Mouse (Mus musculus): ENCODE data around the gene Hormad1. TPM values are rescaled to one million over a fixed set of nuclear protein-coding genes. Genes with fewer than 3 reads are reported as not detected.
"Not testable (repeated sequence)": the region's sequence is repeated elsewhere in the genome, so short reads cannot be mapped to it uniquely, and the experiment has no call there.

Hormad1 gene
- polyA plus RNA-seq, 1 experiment from 2014 or later = not detected

- H3K27ac ChIP-seq (ENCODE audit: low read length) = no peak overlapping the region
- no peaks in the 10 kb centered on the region for H3K9me3 ChIP-seq (ENCODE audit: control insufficient read depth, low read length)
- H3K9ac ChIP-seq (ENCODE audit: low read length) = no peak overlapping the region
- no peak for ATAC-seq (ENCODE audit: low read depth)
- H3K4me2 ChIP-seq (ENCODE audit: low read depth, low read length) = no peak overlapping the region
- H3K4me1 ChIP-seq (replicated peaks; ENCODE audit: control insufficient read depth, insufficient read depth, low read length) = no peaks in the 10 kb centered on the region
- H3K36me3 ChIP-seq (ENCODE audit: control insufficient read depth, insufficient read depth, low read length) = no peaks in the 10 kb centered on the region
- no peak overlapping the region for H3K4me3 ChIP-seq (ENCODE audit: low read length)
- H3K27me3 ChIP-seq (ENCODE audit: control insufficient read depth, insufficient read depth, low read depth, low read length) = no peaks in the 10 kb centered on the region
These were observed 33.4 kb upstream of the Hormad1 start for GRCm38 (mm10) chr3:95526111-95526510.

GRCm38 (mm10) chr3:95526622-95527211 lies 32.8 kb upstream of the Hormad1 start, which contains the start of gene Ctss:
Ctss (plus strand) TSS chr3:95526786.
- H3K9me3 ChIP-seq (ENCODE audit: control insufficient read depth, low read length) = no peaks in the 10 kb centered on the region
- H3K4me2 ChIP-seq (ENCODE audit: low read depth, low read length) = no peak within 1 kb of the TSS
- no peak within 1 kb of the TSS for H3K9ac ChIP-seq (ENCODE audit: low read length)
- no peak within 1 kb of the TSS for H3K27ac ChIP-seq (ENCODE audit: low read length)
- no peaks in the 10 kb centered on the region for H3K36me3 ChIP-seq (ENCODE audit: control insufficient read depth, insufficient read depth, low read length)
- H3K4me1 ChIP-seq (replicated peaks; ENCODE audit: control insufficient read depth, insufficient read depth, low read length) = no peaks in the 10 kb centered on the region
- no peak within 1 kb of the TSS for H3K4me3 ChIP-seq (ENCODE audit: low read length)
- WGBS = 84% methylated on average over 8 of the region's 8 CpGs
- H3K27me3 ChIP-seq (ENCODE audit: control insufficient read depth, insufficient read depth, low read depth, low read length) = no peaks in the 10 kb centered on the region
- no peak for ATAC-seq (ENCODE audit: low read depth)

- no peak overlapping the region for H3K4me2 ChIP-seq (ENCODE audit: low read depth, low read length)
- H3K27me3 ChIP-seq (ENCODE audit: control insufficient read depth, insufficient read depth, low read depth, low read length) = no peaks in the 10 kb centered on the region
- H3K4me3 ChIP-seq (ENCODE audit: low read length) = no peak overlapping the region
- no peak overlapping the region for H3K9ac ChIP-seq (ENCODE audit: low read length)
- H3K9me3 ChIP-seq (ENCODE audit: control insufficient read depth, low read length) = no peaks in the 10 kb centered on the region
- no peak for ATAC-seq (ENCODE audit: low read depth)
- no peak overlapping the region for H3K27ac ChIP-seq (ENCODE audit: low read length)
- WGBS = 73% methylated on average over 6 of the region's 6 CpGs
- H3K36me3 ChIP-seq (ENCODE audit: control insufficient read depth, insufficient read depth, low read length) = no peaks in the 10 kb centered on the region
- H3K4me1 ChIP-seq (replicated peaks; ENCODE audit: control insufficient read depth, insufficient read depth, low read length) = no peaks in the 10 kb centered on the region
These were observed 29.7 kb upstream of the Hormad1 start for GRCm38 (mm10) chr3:95529814-95530213.

- Histone ChIP-seq H3K4me2 (ENCODE audit: low read depth, low read length) (no peak overlapping the region), H3K27me3 (ENCODE audit: control insufficient read depth, insufficient read depth, low read depth, low read length) (no peaks in the 10 kb centered on the region), H3K4me1 (replicated peaks; ENCODE audit: control insufficient read depth, insufficient read depth, low read length) (no peaks in the 10 kb centered on the region), H3K4me3 (ENCODE audit: low read length) (no peak overlapping the region), H3K36me3 (ENCODE audit: control insufficient read depth, insufficient read depth, low read length) (no peaks in the 10 kb centered on the region), H3K9ac (ENCODE audit: low read length) (no peak overlapping the region), H3K27ac (ENCODE audit: low read length) (no peak overlapping the region), H3K9me3 (ENCODE audit: control insufficient read depth, low read length) (no peaks in the 10 kb centered on the region)
- 74% methylated on average over 1 of the region's 1 CpGs for WGBS
- ATAC-seq (ENCODE audit: low read depth) = no peak
These were observed 28.5 kb upstream of the Hormad1 start for GRCm38 (mm10) chr3:95531025-95531424.

- no peak overlapping the region for H3K9ac ChIP-seq (ENCODE audit: low read length)
- no peak overlapping the region for H3K27ac ChIP-seq (ENCODE audit: low read length)
- 82% methylated on average over 5 of the region's 5 CpGs for whole genome bisulfite sequencing
- no peaks in the 10 kb centered on the region for H3K27me3 ChIP-seq (ENCODE audit: control insufficient read depth, insufficient read depth, low read depth, low read length)
- no peaks in the 10 kb centered on the region for H3K9me3 ChIP-seq (ENCODE audit: control insufficient read depth, low read length)
- H3K36me3 ChIP-seq (ENCODE audit: control insufficient read depth, insufficient read depth, low read length) = no peaks in the 10 kb centered on the region
- ATAC-seq (ENCODE audit: low read depth) = no peak
- no peak overlapping the region for H3K4me2 ChIP-seq (ENCODE audit: low read depth, low read length)
- H3K4me1 ChIP-seq (replicated peaks; ENCODE audit: control insufficient read depth, insufficient read depth, low read length) = no peaks in the 10 kb centered on the region
- H3K4me3 ChIP-seq (ENCODE audit: low read length) = no peak overlapping the region
These were observed 26.1 kb upstream of the Hormad1 start for GRCm38 (mm10) chr3:95533364-95533763.

GRCm38 (mm10) chr3:95534927-95535326 lies 24.6 kb upstream of the Hormad1 start:
- WGBS = 68% methylated on average over 1 of the region's 1 CpGs

GRCm38 (mm10) chr3:95538936-95539335 lies 20.5 kb upstream of the Hormad1 start:
- no peak overlapping the region for H3K27ac ChIP-seq (ENCODE audit: low read length)
- H3K27me3 ChIP-seq (ENCODE audit: control insufficient read depth, insufficient read depth, low read depth, low read length) = no peaks in the 10 kb centered on the region
- no peak for ATAC-seq (ENCODE audit: low read depth)
- no peaks in the 10 kb centered on the region for H3K4me1 ChIP-seq (replicated peaks; ENCODE audit: control insufficient read depth, insufficient read depth, low read length)
- no peak overlapping the region for H3K4me2 ChIP-seq (ENCODE audit: low read depth, low read length)
- no peaks in the 10 kb centered on the region for H3K9me3 ChIP-seq (ENCODE audit: control insufficient read depth, low read length)
- no peak overlapping the region for H3K4me3 ChIP-seq (ENCODE audit: low read length)
- H3K36me3 ChIP-seq (ENCODE audit: control insufficient read depth, insufficient read depth, low read length) = no peaks in the 10 kb centered on the region
- WGBS = 85% methylated on average over 10 of the region's 10 CpGs
- no peak overlapping the region for H3K9ac ChIP-seq (ENCODE audit: low read length)

More at GRCm38 (mm10) chr3:95534927-95535326, 24.6 kb upstream of the Hormad1 start:
- H3K27ac ChIP-seq (ENCODE audit: low read length) = no peak overlapping the region
- no peak overlapping the region for H3K4me3 ChIP-seq (ENCODE audit: low read length)
- H3K9ac ChIP-seq (ENCODE audit: low read length) = no peak overlapping the region
- no peaks in the 10 kb centered on the region for H3K27me3 ChIP-seq (ENCODE audit: control insufficient read depth, insufficient read depth, low read depth, low read length)
- no peaks in the 10 kb centered on the region for H3K36me3 ChIP-seq (ENCODE audit: control insufficient read depth, insufficient read depth, low read length)
- ATAC-seq (ENCODE audit: low read depth) = no peak
- H3K9me3 ChIP-seq (ENCODE audit: control insufficient read depth, low read length) = no peaks in the 10 kb centered on the region
- H3K4me1 ChIP-seq (replicated peaks; ENCODE audit: control insufficient read depth, insufficient read depth, low read length) = no peaks in the 10 kb centered on the region
- H3K4me2 ChIP-seq (ENCODE audit: low read depth, low read length) = no peak overlapping the region

GRCm38 (mm10) chr3:95539837-95540236 lies 19.6 kb upstream of the Hormad1 start:
- no peak overlapping the region for H3K9ac ChIP-seq (ENCODE audit: low read length)
- H3K4me2 ChIP-seq (ENCODE audit: low read depth, low read length) = no peak overlapping the region
- no peaks in the 10 kb centered on the region for H3K9me3 ChIP-seq (ENCODE audit: control insufficient read depth, low read length)
- no peak for ATAC-seq (ENCODE audit: low read depth)
- no peaks in the 10 kb centered on the region for H3K36me3 ChIP-seq (ENCODE audit: control insufficient read depth, insufficient read depth, low read length)
- H3K4me1 ChIP-seq (replicated peaks; ENCODE audit: control insufficient read depth, insufficient read depth, low read length) = no peaks in the 10 kb centered on the region
- no peaks in the 10 kb centered on the region for H3K27me3 ChIP-seq (ENCODE audit: control insufficient read depth, insufficient read depth, low read depth, low read length)
- 95% methylated on average over 4 of the region's 4 CpGs for WGBS
- no peak overlapping the region for H3K27ac ChIP-seq (ENCODE audit: low read length)
- no peak overlapping the region for H3K4me3 ChIP-seq (ENCODE audit: low read length)

- H3K27me3 ChIP-seq (ENCODE audit: control insufficient read depth, insufficient read depth, low read depth, low read length); H3K4me1 ChIP-seq (replicated peaks; ENCODE audit: control insufficient read depth, insufficient read depth, low read length); H3K9ac ChIP-seq (ENCODE audit: low read length); H3K27ac ChIP-seq (ENCODE audit: low read length); H3K4me3 ChIP-seq (ENCODE audit: low read length); H3K9me3 ChIP-seq (ENCODE audit: control insufficient read depth, low read length); H3K36me3 ChIP-seq (ENCODE audit: control insufficient read depth, insufficient read depth, low read length); H3K4me2 ChIP-seq (ENCODE audit: low read depth, low read length); ATAC-seq (ENCODE audit: low read depth): not testable (repeated sequence)
- 54% methylated on average over 2 of the region's 2 CpGs for WGBS
These were observed 18.3 kb upstream of the Hormad1 start for GRCm38 (mm10) chr3:95541186-95541585.

GRCm38 (mm10) chr3:95542171-95542570 lies 17.3 kb upstream of the Hormad1 start:
- H3K4me2 ChIP-seq (ENCODE audit: low read depth, low read length) = no peak overlapping the region
- no peak overlapping the region for H3K9ac ChIP-seq (ENCODE audit: low read length)
- H3K36me3 ChIP-seq (ENCODE audit: control insufficient read depth, insufficient read depth, low read length) = no peaks in the 10 kb centered on the region
- H3K27ac ChIP-seq (ENCODE audit: low read length) = no peak overlapping the region
- no peaks in the 10 kb centered on the region for H3K27me3 ChIP-seq (ENCODE audit: control insufficient read depth, insufficient read depth, low read depth, low read length)
- no peak overlapping the region for H3K4me3 ChIP-seq (ENCODE audit: low read length)
- no peaks in the 10 kb centered on the region for H3K4me1 ChIP-seq (replicated peaks; ENCODE audit: control insufficient read depth, insufficient read depth, low read length)
- no peaks in the 10 kb centered on the region for H3K9me3 ChIP-seq (ENCODE audit: control insufficient read depth, low read length)
- no peak for ATAC-seq (ENCODE audit: low read depth)

All from lung, embryonic 16.5 days (tissue).